Comparison of ENCODE assay signal across 10 mouse cellular contexts in the genomic region with DNA sequence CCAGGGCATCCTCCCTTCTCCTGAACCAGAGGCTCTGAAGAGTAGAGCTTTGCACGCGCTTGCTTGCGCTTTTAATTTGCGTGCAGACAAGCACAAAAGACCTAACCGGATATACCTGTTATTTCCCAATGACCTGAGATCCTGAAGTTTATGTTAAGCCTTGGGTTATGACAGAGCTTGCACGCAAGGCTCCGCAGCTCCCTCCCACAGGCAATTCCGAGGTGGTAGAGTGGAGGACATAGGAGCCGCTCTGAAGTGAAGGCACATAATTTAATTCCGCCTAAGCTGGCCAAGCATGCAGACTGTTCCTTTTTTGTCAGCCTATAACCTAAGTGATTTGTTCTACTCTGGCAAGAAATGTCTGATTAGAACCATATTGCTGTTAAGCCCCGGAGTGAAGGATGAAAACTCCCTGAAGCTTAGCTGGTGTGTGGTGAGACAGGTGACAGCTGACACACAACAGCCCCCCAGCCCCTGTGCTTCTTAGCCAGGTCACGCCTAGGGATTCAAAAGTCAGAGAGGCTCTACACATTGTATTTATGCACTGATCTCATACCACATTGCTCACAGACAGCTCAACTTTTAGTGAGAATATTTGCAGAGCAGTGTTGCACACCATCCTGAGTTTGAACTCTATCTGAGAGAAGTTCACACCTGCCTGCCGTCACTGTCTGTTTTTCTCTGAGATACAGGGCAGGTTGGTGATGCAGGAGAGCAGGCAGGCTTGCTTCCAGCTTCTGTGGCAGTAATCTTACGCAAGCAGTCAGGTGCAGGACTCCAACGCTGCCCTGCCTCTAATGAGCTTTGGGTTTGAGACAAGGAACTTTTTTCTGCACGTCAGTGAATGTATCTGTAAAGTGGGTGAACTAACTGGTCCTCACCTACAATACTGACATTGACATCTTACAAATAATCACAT. TPM values are rescaled to one million over a fixed set of nuclear protein-coding genes. Genes with fewer than 3 reads are reported as not detected.
DNase-seq lines count a peak whose midpoint lies in the region; ATAC-seq and TF ChIP-seq lines count a peak whose summit lies in the region.
"Had no signal": no experiment of that assay in that cellular context is flagged by ENCODE, and none has a peak within 500 bp of the region (broad histone marks: within the 10 kb centered on the region; RNA-seq: fewer than 3 reads in every experiment).

No protein-coding gene starts in this region.

- intact Hi-C loops in heart, postnatal 36 days (cut with DNase I): no loop called here

- 25% methylated on average over 16 of the region's 16 CpGs for WGBS in heart, postnatal 0 days
- 17% methylated on average over 16 of the region's 16 CpGs for WGBS in embryonic facial prominence, embryonic 15.5 days
- 28% methylated on average over 16 of the region's 16 CpGs for WGBS in intestine, postnatal 0 days

- no peak for TF ChIP-seq CTCF in heart, postnatal 0 days (IDR thresholded peaks at IDR 0.05; ENCODE audit: low read depth)
- no peak for TF ChIP-seq CTCF in intestine, postnatal 0 days (IDR thresholded peaks at IDR 0.05; ENCODE audit: low read depth)

- H3K4me2 ChIP-seq in heart, postnatal 0 days (ENCODE audit: low read depth, low read length): peak overlapping the region; percentile 45
- peak overlapping the region; percentile 39 for H3K4me2 ChIP-seq in embryonic facial prominence, embryonic 15.5 days (replicated peaks)
- H3K4me2 ChIP-seq in intestine, postnatal 0 days (replicated peaks; ENCODE audit: low read depth): peak overlapping the region; percentile 28

- no peak for DNase-seq in heart, postnatal 0 days (ENCODE audit: low spot score)
- no peak for DNase-seq in heart, postnatal 36 days
- peak; percentile 27 for DNase-seq in neural tube, embryonic 10.5 days (ENCODE audit: extremely low spot score, low spot score)
- no peak for DNase-seq in layer of hippocampus, adult 18-20 months (ENCODE audit: low spot score in 2 of 2)
- DNase-seq in kidney, adult 9 months: no peak
- DNase-seq: adrenal gland, adult 8-10 months had no signal

- ATAC-seq in heart, postnatal 0 days (ENCODE audit: insufficient read depth, low read depth): no peak
- peak; percentile 63; the same call in 1 of the 2 replicates for ATAC-seq in embryonic facial prominence, embryonic 15.5 days (ENCODE audit: insufficient number of reproducible peaks, low FRiP score, low TSS enrichment, low read depth)
- ATAC-seq in intestine, postnatal 0 days: no peak
- ATAC-seq in activated CD4-positive, CD25-positive, alpha-beta regulatory T cell, adult 4 months: no peak

- H3K9me3 ChIP-seq in heart, postnatal 0 days (replicated peaks; ENCODE audit: control insufficient read depth, low read length): no peaks in the 10 kb centered on the region
- H3K9me3 ChIP-seq in embryonic facial prominence, embryonic 15.5 days (replicated peaks): no peaks in the 10 kb centered on the region
- H3K9me3 ChIP-seq in intestine, postnatal 0 days (ENCODE audit: control insufficient read depth): no peaks in the 10 kb centered on the region

- no peak overlapping the region for H3K9ac ChIP-seq in heart, postnatal 0 days (replicated peaks; ENCODE audit: low read depth, low read length)
- H3K9ac ChIP-seq in embryonic facial prominence, embryonic 15.5 days: no peak overlapping the region
- no peak overlapping the region for H3K9ac ChIP-seq in intestine, postnatal 0 days (ENCODE audit: low read depth, low read length)

- H3K36me3 ChIP-seq in heart, postnatal 0 days (replicated peaks; ENCODE audit: control insufficient read depth, insufficient read depth, low read length): no peaks in the 10 kb centered on the region
- H3K36me3 ChIP-seq in embryonic facial prominence, embryonic 15.5 days: no peaks in the 10 kb centered on the region
- H3K36me3 ChIP-seq in intestine, postnatal 0 days (ENCODE audit: control insufficient read depth, insufficient read depth): no peaks in the 10 kb centered on the region

- no peaks in the 10 kb centered on the region for H3K27me3 ChIP-seq in heart, postnatal 0 days (ENCODE audit: control insufficient read depth, insufficient read depth, low read length)
- H3K27me3 ChIP-seq in embryonic facial prominence, embryonic 15.5 days: peaks cover 23% of the 10 kb centered on the region
- peaks cover 7% of the 10 kb centered on the region; the same call in 1 of the 2 replicates for H3K27me3 ChIP-seq in intestine, postnatal 0 days (replicated peaks; ENCODE audit: control insufficient read depth, insufficient read depth, low read length)

- TF ChIP-seq EP300 in heart, postnatal 0 days (IDR thresholded peaks at IDR 0.05; ENCODE audit: low read depth): no peak

- H3K4me3 ChIP-seq in heart, postnatal 0 days (ENCODE audit: low read depth, low read length): peak overlapping the region; percentile 23; the same call in 1 of the 2 replicates
- H3K4me3 ChIP-seq in embryonic facial prominence, embryonic 15.5 days (replicated peaks): peak overlapping the region; percentile 22
- no peak overlapping the region for H3K4me3 ChIP-seq in intestine, postnatal 0 days (ENCODE audit: low read depth, low read length)
- H3K4me3 ChIP-seq: erythroblast, embryonic 14.5 days had no signal

- no peak overlapping the region for H3K27ac ChIP-seq in heart, postnatal 0 days (ENCODE audit: low read depth)
- H3K27ac ChIP-seq in embryonic facial prominence, embryonic 15.5 days (replicated peaks): peak overlapping the region; percentile 45; the same call in 1 of the 2 replicates
- H3K27ac ChIP-seq in intestine, postnatal 0 days (ENCODE audit: low read depth, low read length): no peak overlapping the region

- H3K4me1 ChIP-seq in heart, postnatal 0 days (ENCODE audit: control insufficient read depth, insufficient read depth): peaks cover 15% of the 10 kb centered on the region; the same call in 1 of the 2 replicates
- peaks cover 30% of the 10 kb centered on the region for H3K4me1 ChIP-seq in embryonic facial prominence, embryonic 15.5 days
- H3K4me1 ChIP-seq in intestine, postnatal 0 days (replicated peaks; ENCODE audit: control insufficient read depth, insufficient read depth, low read length): no peaks in the 10 kb centered on the region

RNA-seq across cellular contexts. Expression of gene Cyp1b1, which starts 14.0 kb away (rescaled TPM):
- 4.4 and 12.5 TPM in 2 replicates for total RNA-seq in heart, postnatal 0 days (2014; rRNA removed; ENCODE audit: low replicate concordance)
- polyA plus RNA-seq in heart, postnatal 0 days (2015; fragmentation: Nextera tagmentation; extraction: Ambion mirVana): 2.0 and 2.4 TPM in 2 replicates
- total RNA-seq in heart, postnatal 36 days (2021): 1 to 10 TPM; 5.1 to 5.5 TPM
- polyA plus RNA-seq in embryonic facial prominence, embryonic 15.5 days (2015; fragmentation: Nextera tagmentation; extraction: Ambion mirVana): 4.9 and 6.7 TPM in 2 replicates
- 3.7 and 4.4 TPM in 2 replicates for polyA plus RNA-seq in intestine, postnatal 0 days (2015; fragmentation: Nextera tagmentation; extraction: Ambion mirVana)
- total RNA-seq in layer of hippocampus, adult 18-20 months (2021): 1 to 10 TPM; 2.7 to 3.3 TPM
- not detected for polyA plus RNA-seq in activated CD4-positive, CD25-positive, alpha-beta regulatory T cell, adult 4 months (2017; shearing (Covaris generic))
- polyA plus RNA-seq: erythroblast, embryonic 14.5 days had no signal
